Mouse (Mus musculus) brain, embryonic 14.5 days (tissue): ENCODE results near the gene Nus1.

Experiments
- CTCF ChIP-seq: fragments of 200-500 bp; IDR thresholded peaks from 2 replicates; pipeline ENCODE4 v1.5.1; 2012; ENCODE audit warnings: inconsistent platforms, mild to moderate bottlenecking, moderate library complexity, borderline replicate concordance; ENCODE audit not compliant: insufficient read depth, insufficient read length; ENCODE audit errors: extremely low read depth
- POLR2A ChIP-seq: fragments of 200-500 bp; IDR thresholded peaks from 2 replicates; pipeline ENCODE4 v1.6.1; 2012; ENCODE audit warnings: mild to moderate bottlenecking, inconsistent platforms, borderline replicate concordance; ENCODE audit not compliant: poor library complexity, insufficient read depth, insufficient read length, severe bottlenecking; ENCODE audit errors: extremely low read depth

DNA sequence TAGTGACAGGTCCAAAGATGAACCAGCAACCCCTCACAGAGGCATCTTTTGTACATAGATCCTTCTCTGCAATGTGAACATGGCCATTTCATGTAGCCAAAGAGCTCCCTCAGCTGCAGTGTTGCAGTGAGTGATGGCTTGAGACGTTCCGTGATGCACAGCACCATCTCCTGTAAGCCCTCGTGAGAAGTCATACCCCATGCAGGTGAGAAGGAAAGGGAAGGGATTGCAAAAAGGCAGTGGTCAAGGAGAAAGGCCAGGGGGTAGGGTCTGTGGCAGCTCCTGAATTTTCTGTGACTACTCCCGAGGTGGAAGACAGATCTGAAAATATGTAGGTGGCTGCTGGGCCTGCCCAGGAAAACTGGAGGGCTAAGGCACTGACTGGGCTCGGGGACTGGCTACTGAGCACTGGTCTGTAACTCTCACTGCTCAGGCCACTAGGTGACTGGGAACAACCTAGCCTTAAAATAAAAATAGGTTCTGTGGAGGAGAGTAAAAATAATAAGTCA, 28.4 kb upstream of the Nus1 start, which contains the start of gene Nepn:
- TF ChIP-seq CTCF (no peak), POLR2A (no peak)
